Mouse (Mus musculus) liver, postnatal 0 days (tissue): ENCODE data around the gene Decr2. TPM values are rescaled to one million over a fixed set of nuclear protein-coding genes. Genes with fewer than 3 reads are reported as not detected.

Experiments used
- ATAC-seq: fragments of 200-750 bp; cut with Nextera tagmentation; 2 replicates; pipeline ENCODE4 v1.8.0; 2017; ENCODE audit warnings: mild to moderate bottlenecking, moderate library complexity
- DNase-seq: peaks from one replicate; pipeline ENCODE4 v3.0.0-alpha.2; 2016
- H3K27ac ChIP-seq: fragments of 300-500 bp; sonication (generic); 2 replicates; pipeline ENCODE4 v1.5.1; 2014; ENCODE audit warnings: antibody characterized with exemption, moderate library complexity, mild to moderate bottlenecking, low read depth
- H3K27me3 ChIP-seq: fragments of 300-500 bp; sonication (generic); 2 replicates; pipeline ENCODE4 v1.6.1; 2014; ENCODE audit warnings: low read length, control low read depth, mixed read lengths; ENCODE audit not compliant: insufficient read depth
- H3K36me3 ChIP-seq: fragments of 300-500 bp; sonication (generic); replicated peaks from 2 replicates; pipeline ENCODE4 v1.6.1; 2014; ENCODE audit warnings: mild to moderate bottlenecking, control low read depth, low read length, moderate library complexity, mixed read lengths; ENCODE audit not compliant: insufficient read depth
- H3K4me1 ChIP-seq: fragments of 300-500 bp; sonication (generic); 2 replicates; pipeline ENCODE4 v1.6.1; 2014; ENCODE audit warnings: antibody characterized with exemption, mild to moderate bottlenecking, control low read depth; ENCODE audit not compliant: insufficient read depth
- H3K4me2 ChIP-seq: fragments of 300-500 bp; sonication (generic); 2 replicates; pipeline ENCODE4 v1.6.1; 2014; ENCODE audit warnings: low read depth, mild to moderate bottlenecking, low read length, moderate library complexity, mixed read lengths
- H3K4me3 ChIP-seq: fragments of 300-500 bp; sonication (generic); 2 replicates; pipeline ENCODE4 v1.5.1; 2014; ENCODE audit warnings: low read depth, low read length
- H3K9ac ChIP-seq: fragments of 300-500 bp; sonication (generic); replicated peaks from 2 replicates; pipeline ENCODE4 v1.6.1; 2014; ENCODE audit warnings: mild to moderate bottlenecking, moderate library complexity
- H3K9me3 ChIP-seq: fragments of 300-500 bp; sonication (generic); 2 replicates; pipeline ENCODE4 v1.6.1; 2016; ENCODE audit warnings: mild to moderate bottlenecking, control low read depth, low read length, mixed read lengths
- CTCF ChIP-seq: sonication (generic); IDR thresholded peaks from 2 replicates; pipeline ENCODE4 v1.5.1; 2016; ENCODE audit warnings: antibody characterized with exemption, low read depth
- EP300 ChIP-seq: IDR thresholded peaks from 2 replicates; pipeline ENCODE4 v1.6.1; 2016; ENCODE audit warnings: antibody characterized with exemption, low read depth, mild to moderate bottlenecking
- WGBS: fragments of 180-500 bp; shearing (Covaris S2); extraction: QIAGEN DNeasy Blood & Tissue Kit; methylation state at CpG from one replicate; pipeline ENCODE4 v1.1.7; 2014; ENCODE audit not compliant: insufficient replicate concordance; 5-methylcytosine and 5-hydroxymethylcytosine counted together
- polyA plus RNA-seq: library from polyadenylated mRNA; unstranded; fragments of >200 nt; fragmentation: Nextera tagmentation; extraction: Ambion mirVana; gene quantifications from 2 replicates; pipeline ENCODE4 v1.2.1, GENCODE M21; 2015

The Decr2 gene
- polyA plus RNA-seq, 1 experiment from 2014 or later: 151 TPM

DNA sequence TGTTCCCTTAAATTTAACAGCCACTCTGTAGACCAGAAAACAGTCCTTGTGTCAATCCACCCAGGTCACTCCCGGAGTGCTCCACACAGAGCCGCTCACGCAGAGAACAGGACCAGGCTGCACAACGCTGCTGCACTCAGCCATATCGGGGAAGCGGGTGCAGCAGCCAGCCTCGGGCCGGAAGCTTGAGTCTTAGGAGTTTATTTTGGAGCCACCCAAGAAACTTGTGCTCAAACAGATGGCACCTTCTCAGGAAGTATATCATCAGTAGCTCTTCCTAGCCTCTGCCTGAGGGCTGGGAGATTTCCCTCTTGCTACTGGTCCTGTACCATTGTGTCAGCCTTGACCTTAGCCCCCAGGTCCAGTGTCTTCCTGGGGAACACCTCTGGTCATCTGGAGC lies 32.9 kb downstream of the Decr2 start:
- Histone ChIP-seq H3K4me3 (no peak overlapping the region), H3K4me2 (no peak overlapping the region), H3K36me3 (no peaks in the 10 kb centered on the region), H3K9me3 (no peaks in the 10 kb centered on the region), H3K27me3 (no peaks in the 10 kb centered on the region), H3K4me1 (peaks cover under 1% of the 10 kb centered on the region), H3K9ac (no peak overlapping the region), H3K27ac (no peak overlapping the region)
- no peak for TF ChIP-seq CTCF
- TF ChIP-seq EP300: no peak
- WGBS: 80% methylated on average over 8 of the region's 8 CpGs
- ATAC-seq: no peak
- DNase-seq: no peak

DNA sequence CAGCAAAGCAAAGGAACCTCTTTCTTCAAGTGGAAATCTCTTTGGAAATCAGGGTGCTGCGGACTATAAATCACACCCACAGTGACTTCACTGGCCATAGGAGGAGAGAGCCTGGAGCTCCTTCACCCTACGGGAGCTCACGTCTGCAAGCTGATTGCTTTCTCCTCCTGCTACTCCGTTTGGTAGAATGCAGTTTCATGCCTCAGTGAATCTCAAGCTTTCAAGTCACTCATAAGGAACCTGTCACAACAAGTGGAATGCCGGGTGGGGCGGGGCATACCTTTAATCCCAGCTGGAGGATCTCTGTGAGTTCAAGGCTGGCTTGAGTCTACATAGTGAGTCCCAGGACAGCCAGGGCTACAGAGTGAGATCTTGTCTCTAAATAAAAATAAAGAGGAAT lies 35.0 kb downstream of the Decr2 start:
- Histone ChIP-seq H3K4me1 (peaks cover 7% of the 10 kb centered on the region), H3K9me3 (no peaks in the 10 kb centered on the region), H3K4me3 (no peak overlapping the region), H3K27ac (no peak overlapping the region), H3K9ac (no peak overlapping the region), H3K27me3 (no peaks in the 10 kb centered on the region), H3K4me2 (no peak overlapping the region), H3K36me3 (no peaks in the 10 kb centered on the region)
- WGBS: 80% methylated on average over 6 of the region's 6 CpGs
- TF ChIP-seq CTCF: no peak
- TF ChIP-seq EP300: no peak
- DNase-seq (no peak), ATAC-seq (no peak)

DNA sequence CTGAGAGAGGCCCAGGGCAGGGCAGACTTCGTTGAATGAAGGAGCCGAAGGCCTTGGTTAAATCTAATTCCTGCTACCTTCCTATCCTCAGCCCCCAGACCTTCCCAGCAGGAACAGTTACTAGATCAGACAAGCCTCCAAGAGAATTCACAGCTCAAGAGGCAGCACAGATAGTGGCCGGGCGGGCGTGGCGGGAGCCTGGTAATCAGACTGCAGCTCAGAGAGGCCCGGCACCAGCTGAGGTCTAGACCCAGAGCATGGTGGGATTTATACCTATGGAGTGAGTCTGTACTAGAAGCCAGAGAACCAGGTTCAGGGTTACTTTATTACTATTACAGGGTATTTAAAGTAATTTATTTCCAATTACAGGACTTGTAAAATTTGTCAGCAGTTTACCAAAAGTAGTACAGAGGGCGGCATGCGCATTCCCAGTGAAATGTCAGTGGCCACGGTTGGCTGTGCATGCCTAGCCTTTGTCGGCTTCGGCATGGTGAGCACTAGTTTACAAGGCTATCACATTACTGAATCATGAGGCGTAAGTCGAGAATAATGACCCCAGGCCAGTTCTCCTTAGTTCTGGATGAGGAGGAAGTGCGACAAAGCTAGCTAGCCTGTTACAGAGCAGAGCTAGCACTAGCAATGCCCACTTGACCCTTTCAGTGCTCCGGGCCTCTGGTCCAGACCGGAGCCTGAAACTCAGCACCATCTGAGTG lies 35.8 kb downstream of the Decr2 start:
- TF ChIP-seq EP300 (no peak), CTCF (no peak)
- peaks cover 7% of the 10 kb centered on the region for H3K4me1 ChIP-seq
- no peaks in the 10 kb centered on the region for H3K9me3 ChIP-seq
- no peak overlapping the region for H3K4me2 ChIP-seq
- 67% methylated on average over 17 of the region's 17 CpGs for WGBS
- DNase-seq (no peak), ATAC-seq (no peak)
- H3K4me3 ChIP-seq: no peak overlapping the region
- no peak overlapping the region for H3K9ac ChIP-seq
- H3K36me3 ChIP-seq: no peaks in the 10 kb centered on the region
- no peaks in the 10 kb centered on the region for H3K27me3 ChIP-seq
- no peak overlapping the region for H3K27ac ChIP-seq

DNA sequence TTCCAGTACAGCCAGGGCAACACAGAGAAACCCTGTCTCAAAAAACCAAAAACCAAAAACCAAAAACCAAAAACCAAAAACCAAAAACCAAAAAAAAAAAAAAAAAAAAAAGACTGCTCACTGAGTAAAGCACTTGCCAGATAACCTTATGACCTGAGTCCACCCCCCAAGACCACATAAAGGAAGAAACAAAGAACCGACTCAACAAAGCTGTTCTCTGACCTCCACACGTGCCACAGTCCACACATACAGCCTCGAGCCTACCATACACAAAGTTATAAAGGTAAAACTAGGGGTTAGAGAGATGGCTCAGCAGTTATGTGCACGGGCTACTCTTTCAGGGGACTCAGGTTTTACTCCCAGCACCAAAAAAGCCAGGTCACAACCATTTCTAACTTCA lies 37.4 kb downstream of the Decr2 start:
- 50% methylated on average over 4 of the region's 4 CpGs for WGBS
- Histone ChIP-seq H3K4me1 (peaks cover 7% of the 10 kb centered on the region), H3K27me3 (no peaks in the 10 kb centered on the region), H3K4me3 (no peak overlapping the region), H3K9ac (no peak overlapping the region), H3K36me3 (no peaks in the 10 kb centered on the region), H3K4me2 (no peak overlapping the region), H3K9me3 (no peaks in the 10 kb centered on the region), H3K27ac (no peak overlapping the region)
- no peak for ATAC-seq
- DNase-seq: no peak
- TF ChIP-seq EP300: no peak
- no peak for TF ChIP-seq CTCF

DNA sequence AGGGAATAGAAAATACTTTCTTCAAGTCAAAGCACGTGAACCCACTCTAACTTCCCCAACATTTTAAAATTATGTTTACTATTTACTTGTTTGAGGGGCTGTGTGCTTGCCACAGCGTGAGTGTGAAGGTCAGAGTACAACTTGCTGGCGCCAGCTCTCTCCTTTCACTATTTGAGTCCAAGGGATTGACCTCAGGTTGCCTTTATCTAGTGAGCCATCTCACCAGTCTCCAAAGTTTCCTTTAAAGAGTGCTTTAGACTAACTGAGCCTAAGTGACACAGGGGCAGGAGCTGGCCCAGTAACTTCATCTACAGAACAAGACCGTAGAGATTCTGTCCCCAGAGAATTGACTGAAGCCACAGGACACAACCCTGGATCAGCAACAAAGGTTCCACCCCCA lies 38.1 kb downstream of the Decr2 start:
- Histone ChIP-seq H3K36me3 (no peaks in the 10 kb centered on the region), H3K4me1 (peaks cover 7% of the 10 kb centered on the region), H3K9ac (no peak overlapping the region), H3K9me3 (no peaks in the 10 kb centered on the region), H3K4me3 (no peak overlapping the region), H3K27ac (peak overlapping the region; percentile 51; the same call in 1 of the 2 replicates), H3K4me2 (no peak overlapping the region), H3K27me3 (no peaks in the 10 kb centered on the region)
- ATAC-seq: peak; percentile 65; the same call in 1 of the 2 replicates
- no peak for DNase-seq
- 59% methylated on average over 4 of the region's 4 CpGs for WGBS
- TF ChIP-seq EP300: no peak
- no peak for TF ChIP-seq CTCF

DNA sequence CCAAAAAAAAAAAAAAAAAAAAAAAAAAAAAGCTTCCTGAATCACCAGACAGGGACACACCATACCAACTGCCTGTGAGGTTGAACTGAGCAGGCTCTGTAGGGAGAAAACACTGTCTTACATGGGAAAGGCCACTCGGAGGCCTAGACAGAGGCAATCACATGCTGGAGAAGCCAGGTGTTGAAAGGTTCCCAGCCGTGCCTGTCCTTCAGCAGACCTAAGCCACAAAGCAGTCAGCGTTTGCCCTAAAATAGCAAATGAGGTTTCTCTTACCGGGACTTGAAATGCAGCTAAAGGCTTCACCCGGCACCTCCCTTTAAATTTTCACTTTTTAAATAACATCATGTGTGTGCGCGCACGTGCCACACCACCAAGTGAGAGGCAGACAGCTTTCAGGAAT lies 42.0 kb downstream of the Decr2 start:
- H3K9me3 ChIP-seq: no peaks in the 10 kb centered on the region
- DNase-seq: no peak
- H3K9ac ChIP-seq: no peak overlapping the region
- H3K4me1 ChIP-seq: peaks cover 9% of the 10 kb centered on the region
- H3K36me3 ChIP-seq: no peaks in the 10 kb centered on the region
- no peaks in the 10 kb centered on the region for H3K27me3 ChIP-seq
- no peak for ATAC-seq
- H3K27ac ChIP-seq: no peak overlapping the region
- 77% methylated on average over 8 of the region's 8 CpGs for WGBS
- no peak overlapping the region for H3K4me2 ChIP-seq
- TF ChIP-seq EP300 (no peak), CTCF (no peak)
- no peak overlapping the region for H3K4me3 ChIP-seq
